Mouse (Mus musculus): ENCODE measurements around the gene Fam166a. TPM values are rescaled to one million over a fixed set of nuclear protein-coding genes. Genes with fewer than 3 reads are reported as not detected.

The Fam166a gene
- polyA plus RNA-seq, 1 experiment from 2014 or later: 0.89 TPM

DNA sequence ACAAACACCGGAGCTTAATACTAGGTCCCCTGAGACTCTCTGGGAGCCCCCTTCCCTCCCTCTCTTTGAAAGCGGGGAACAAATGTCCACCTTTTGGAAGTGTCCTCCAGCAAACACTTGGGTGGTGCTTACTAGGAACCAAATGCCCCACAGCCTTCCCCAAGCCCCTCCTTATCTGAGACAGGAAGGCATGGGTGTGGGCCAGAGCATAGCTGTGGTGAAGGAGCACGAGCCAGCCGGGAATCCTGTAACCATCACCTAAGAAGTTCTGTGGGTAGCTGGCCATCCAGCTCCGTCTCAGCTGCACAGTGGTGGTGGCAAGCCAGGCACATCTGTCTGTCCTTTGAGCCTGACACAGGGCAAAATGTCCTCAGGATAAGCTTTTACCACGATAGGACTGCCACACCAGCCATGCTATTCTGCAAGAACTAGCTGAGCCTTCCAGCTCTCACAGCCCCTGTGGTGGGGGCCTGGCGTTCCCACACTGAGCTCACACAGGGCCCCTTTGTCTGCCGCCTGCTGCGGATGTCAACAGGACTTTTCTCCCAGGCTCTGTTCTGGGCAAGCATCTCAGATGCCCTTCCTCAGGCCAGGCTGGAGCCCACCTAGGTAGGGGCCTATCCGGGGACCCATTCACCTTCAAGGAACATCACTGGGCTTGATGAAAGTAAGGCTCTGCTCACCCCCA is 40.1 kb upstream of the Fam166a start:
- no peaks in the 10 kb centered on the region for H3K36me3 ChIP-seq
- no peaks in the 10 kb centered on the region for H3K27me3 ChIP-seq
- no peaks in the 10 kb centered on the region for H3K9me3 ChIP-seq
- H3K4me1 ChIP-seq (replicated peaks): peaks cover 80% of the 10 kb centered on the region
- no peak for ATAC-seq (ENCODE audit: low read depth)
- WGBS: 15% methylated on average over 10 of the region's 10 CpGs
- H3K4me2 ChIP-seq: peak overlapping the region; percentile 79
- H3K9ac ChIP-seq: peak overlapping the region; percentile 61
- H3K4me3 ChIP-seq: peak overlapping the region; percentile 12
- peak overlapping the region; percentile 91 for H3K27ac ChIP-seq (replicated peaks)

DNA sequence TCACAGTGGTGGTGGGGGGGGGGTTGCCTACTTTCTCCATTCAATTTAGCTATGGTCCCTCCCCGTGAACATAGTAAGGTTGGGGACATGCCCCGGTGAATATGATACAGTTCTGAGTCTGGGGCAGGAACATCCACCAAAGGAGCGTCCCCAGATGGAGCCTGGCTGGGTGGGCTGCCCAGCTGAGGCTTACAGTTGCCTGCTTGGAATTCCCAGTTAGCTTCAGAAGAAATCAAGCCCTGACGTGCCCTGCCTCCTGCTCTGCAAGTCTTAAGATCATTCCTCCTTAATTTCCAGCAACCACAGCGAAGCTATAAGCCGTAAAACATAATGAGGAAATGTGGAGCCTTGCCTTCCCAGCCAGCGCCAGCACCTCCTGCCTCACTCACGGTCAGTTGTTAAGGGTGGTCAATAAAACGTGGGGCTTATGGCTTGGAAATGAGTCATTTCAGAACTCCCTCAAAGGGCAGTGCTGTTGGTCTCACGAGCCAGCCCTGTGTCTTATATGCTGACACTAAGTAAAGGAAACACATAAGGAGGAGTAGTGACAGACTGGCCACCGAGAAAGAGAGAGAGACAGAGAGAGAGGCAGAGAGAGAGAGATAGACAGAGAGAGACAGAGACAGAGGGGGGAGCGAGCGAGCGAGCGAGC is 38.9 kb upstream of the Fam166a start:
- Histone ChIP-seq H3K27ac (replicated peaks) (peak overlapping the region; percentile 91), H3K4me1 (replicated peaks) (peaks cover 93% of the 10 kb centered on the region), H3K36me3 (no peaks in the 10 kb centered on the region), H3K4me3 (peak overlapping the region; percentile 69), H3K9me3 (no peaks in the 10 kb centered on the region), H3K4me2 (peak overlapping the region; percentile 79), H3K27me3 (no peaks in the 10 kb centered on the region), H3K9ac (peak overlapping the region; percentile 63)
- WGBS: 14% methylated on average over 15 of the region's 15 CpGs
- ATAC-seq (ENCODE audit: low read depth): no peak

DNA sequence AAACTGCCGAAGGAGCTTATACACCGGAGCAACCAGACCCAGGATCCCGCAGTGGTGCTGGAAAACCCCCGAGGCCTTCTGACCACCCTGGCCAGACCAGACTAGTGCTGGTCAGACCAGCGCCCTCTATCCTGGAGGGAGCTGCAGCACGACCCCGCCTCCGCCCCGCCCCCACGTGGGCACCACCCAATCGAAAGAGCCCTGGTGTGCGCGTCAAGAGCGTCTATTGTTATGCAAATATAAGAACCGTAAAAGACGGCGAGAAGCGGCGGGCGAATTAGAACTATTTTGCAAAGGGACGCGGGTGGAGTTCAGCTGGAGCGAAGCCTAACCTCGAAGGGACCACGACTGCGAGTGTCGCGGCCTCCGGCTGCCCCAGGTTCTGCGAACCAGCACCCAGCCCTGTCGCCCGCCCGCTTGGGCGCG is 38.1 kb upstream of the Fam166a start, which contains the start of gene Nrarp:
Gene Nrarp (plus strand): TSS at position 281 of the 426 bp plus-strand sequence.
- H3K36me3 ChIP-seq: no peaks in the 10 kb centered on the region
- under 1% methylated on average over 34 of the region's 35 CpGs for WGBS
- ATAC-seq (ENCODE audit: low read depth): peak; percentile 86
- peak within 1 kb of the TSS; percentile 91 for H3K27ac ChIP-seq (replicated peaks)
- peaks cover 93% of the 10 kb centered on the region for H3K4me1 ChIP-seq (replicated peaks)
- H3K4me2 ChIP-seq: peak within 1 kb of the TSS; percentile 79
- no peaks in the 10 kb centered on the region for H3K27me3 ChIP-seq
- peak within 1 kb of the TSS; percentile 78 for H3K9ac ChIP-seq
- H3K4me3 ChIP-seq: peak within 1 kb of the TSS; percentile 69
- no peaks in the 10 kb centered on the region for H3K9me3 ChIP-seq

DNA sequence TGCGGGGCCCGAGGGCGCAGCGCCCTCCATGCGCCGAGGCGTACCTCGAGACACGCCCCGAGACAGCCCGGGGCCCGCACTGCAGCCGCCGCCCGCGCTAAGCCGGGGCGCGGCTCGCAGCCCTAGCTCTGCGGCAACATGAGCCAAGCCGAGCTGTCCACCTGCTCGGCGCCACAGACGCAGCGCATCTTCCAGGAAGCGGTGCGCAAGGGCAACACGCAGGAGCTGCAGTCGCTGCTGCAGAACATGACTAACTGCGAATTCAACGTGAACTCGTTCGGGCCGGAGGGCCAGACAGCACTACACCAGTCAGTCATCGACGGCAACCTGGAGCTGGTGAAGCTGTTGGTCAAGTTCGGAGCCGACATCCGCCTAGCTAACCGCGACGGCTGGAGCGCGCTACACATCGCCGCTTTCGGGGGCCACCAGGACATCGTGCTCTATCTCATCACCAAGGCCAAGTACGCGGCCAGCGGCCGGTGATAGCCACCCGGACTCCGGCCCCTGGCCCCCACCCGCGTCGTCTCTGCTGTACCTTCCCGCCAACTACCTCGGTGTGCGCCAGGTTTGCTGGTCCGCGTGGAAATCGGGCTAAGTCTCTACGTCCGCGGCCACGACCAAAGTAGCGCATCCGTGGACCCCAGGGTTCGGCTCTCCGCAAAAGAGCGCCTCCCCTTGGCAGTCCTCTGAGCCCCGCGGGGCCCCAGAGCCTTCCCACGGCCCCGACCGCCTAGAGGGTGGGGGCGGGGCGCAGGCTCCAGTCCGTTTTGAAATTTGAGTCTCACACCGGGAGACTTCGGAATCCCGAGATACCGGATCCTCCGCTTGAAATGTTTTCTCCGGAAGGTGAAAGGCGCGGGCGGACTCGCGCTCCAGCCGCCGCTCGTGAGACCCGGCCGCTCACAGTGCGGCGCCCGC is 37.3 kb upstream of the Fam166a start:
- no peaks in the 10 kb centered on the region for H3K27me3 ChIP-seq
- ATAC-seq (ENCODE audit: low read depth): peak; percentile 42
- H3K9ac ChIP-seq: peak overlapping the region; percentile 78
- H3K4me1 ChIP-seq (replicated peaks): peaks cover 93% of the 10 kb centered on the region
- under 1% methylated on average over 100 of the region's 100 CpGs for WGBS
- peak overlapping the region; percentile 91 for H3K27ac ChIP-seq (replicated peaks)
- H3K9me3 ChIP-seq: no peaks in the 10 kb centered on the region
- peak overlapping the region; percentile 69 for H3K4me3 ChIP-seq
- no peaks in the 10 kb centered on the region for H3K36me3 ChIP-seq
- peak overlapping the region; percentile 79 for H3K4me2 ChIP-seq

DNA sequence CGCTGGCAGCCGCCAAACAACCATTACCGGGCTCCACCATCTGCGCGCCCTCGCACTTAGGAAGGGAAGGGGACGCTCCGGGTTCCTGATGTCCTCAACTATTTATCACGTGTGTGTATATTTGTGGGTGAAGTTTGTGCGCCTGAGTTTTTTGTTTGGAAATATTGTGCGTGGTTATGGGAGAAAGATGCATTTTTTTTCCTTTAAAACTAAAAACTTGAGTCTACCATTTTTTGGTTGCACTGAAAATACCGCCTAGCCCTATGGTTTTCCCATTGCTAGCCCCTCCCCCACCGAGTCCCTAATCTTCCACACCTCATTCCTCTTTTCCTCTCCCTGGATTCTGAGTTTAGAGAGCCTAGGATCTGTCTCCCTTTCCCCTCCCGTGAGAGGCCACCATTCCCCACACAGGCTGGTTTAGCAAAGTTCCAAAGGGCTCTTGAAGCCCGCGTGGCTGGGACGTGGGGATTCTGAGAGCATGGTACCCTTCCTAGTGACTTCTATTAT is 36.6 kb upstream of the Fam166a start:
- Histone ChIP-seq H3K27me3 (no peaks in the 10 kb centered on the region), H3K27ac (replicated peaks) (peak overlapping the region; percentile 91), H3K9ac (peak overlapping the region; percentile 78), H3K4me2 (peak overlapping the region; percentile 79), H3K4me1 (replicated peaks) (peaks cover 92% of the 10 kb centered on the region), H3K36me3 (no peaks in the 10 kb centered on the region), H3K4me3 (peak overlapping the region; percentile 69), H3K9me3 (no peaks in the 10 kb centered on the region)
- no peak for ATAC-seq (ENCODE audit: low read depth)
- WGBS: 0% methylated on average over 17 of the region's 17 CpGs

DNA sequence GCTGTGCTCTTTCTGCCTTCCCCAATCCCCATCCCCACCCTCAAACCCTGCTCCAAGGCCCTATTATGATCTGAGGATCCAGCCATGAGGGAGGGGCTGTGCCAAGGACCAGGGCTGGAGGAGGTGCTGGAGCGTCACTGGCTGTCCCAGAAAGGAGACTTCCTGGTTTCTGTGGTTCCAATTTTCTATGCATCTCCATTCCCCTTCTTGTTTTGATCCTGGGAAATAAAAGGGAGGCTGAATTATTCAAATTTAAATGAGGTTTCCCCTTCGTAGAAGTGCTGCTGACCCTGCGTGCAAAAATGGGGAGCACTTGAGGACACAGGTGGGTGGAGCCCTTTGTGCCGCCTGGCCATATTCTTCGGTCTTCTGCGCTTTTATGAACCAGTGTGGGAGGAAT is 35.9 kb upstream of the Fam166a start:
- ATAC-seq (ENCODE audit: low read depth): no peak
- H3K4me3 ChIP-seq: peak overlapping the region; percentile 69
- peak overlapping the region; percentile 79 for H3K4me2 ChIP-seq
- peak overlapping the region; percentile 78 for H3K9ac ChIP-seq
- H3K9me3 ChIP-seq: no peaks in the 10 kb centered on the region
- no peaks in the 10 kb centered on the region for H3K36me3 ChIP-seq
- WGBS: 6% methylated on average over 6 of the region's 6 CpGs
- peaks cover 85% of the 10 kb centered on the region for H3K4me1 ChIP-seq (replicated peaks)
- peak overlapping the region; percentile 91 for H3K27ac ChIP-seq (replicated peaks)
- no peaks in the 10 kb centered on the region for H3K27me3 ChIP-seq

DNA sequence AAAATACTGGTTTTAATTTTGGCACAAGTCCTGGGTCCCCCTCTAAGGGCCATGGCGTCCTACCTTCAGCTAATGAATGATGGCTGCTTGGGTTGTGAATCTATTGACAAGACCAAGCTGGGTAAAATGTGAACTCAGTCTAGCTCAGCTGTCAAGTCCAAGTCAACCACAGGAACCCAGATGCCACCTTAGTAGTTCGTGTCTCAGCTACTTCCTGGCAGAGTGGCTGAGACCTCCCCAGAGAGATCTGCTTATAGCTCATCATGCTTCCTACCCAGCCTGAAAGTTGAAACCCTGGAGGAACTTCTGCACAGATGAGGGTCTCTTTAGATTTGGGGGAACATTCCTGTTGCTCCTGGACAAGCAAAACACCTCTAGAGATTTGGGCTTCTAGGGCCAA is 35.2 kb upstream of the Fam166a start:
- H3K4me1 ChIP-seq (replicated peaks): peaks cover 78% of the 10 kb centered on the region
- no peaks in the 10 kb centered on the region for H3K27me3 ChIP-seq
- WGBS: 46% methylated on average over 2 of the region's 2 CpGs
- peak overlapping the region; percentile 78 for H3K9ac ChIP-seq
- peak overlapping the region; percentile 95 for H3K27ac ChIP-seq (replicated peaks)
- H3K4me2 ChIP-seq: peak overlapping the region; percentile 79
- H3K4me3 ChIP-seq: peak overlapping the region; percentile 69
- ATAC-seq (ENCODE audit: low read depth): no peak
- no peaks in the 10 kb centered on the region for H3K9me3 ChIP-seq
- H3K36me3 ChIP-seq: no peaks in the 10 kb centered on the region

DNA sequence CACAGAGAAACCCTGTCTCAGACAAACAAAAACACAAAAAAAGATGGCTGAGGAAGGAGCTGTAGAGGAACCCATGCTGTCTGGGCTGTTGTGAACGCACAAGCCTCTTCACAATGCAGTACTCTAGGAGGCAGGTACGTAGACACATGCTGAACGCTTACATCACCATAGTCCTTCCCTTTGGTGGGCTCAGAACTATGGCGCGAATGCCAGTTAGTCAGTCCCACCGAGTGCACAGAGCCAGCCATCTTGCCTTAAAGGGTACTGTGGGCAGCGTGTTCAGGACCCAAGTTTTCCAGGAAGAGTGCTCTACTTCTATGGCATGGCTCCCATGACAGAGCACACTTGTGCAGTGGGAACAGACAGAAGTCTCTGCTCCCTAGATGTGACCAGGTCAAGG is 34.0 kb upstream of the Fam166a start:
- peak overlapping the region; percentile 95 for H3K27ac ChIP-seq (replicated peaks)

DNA sequence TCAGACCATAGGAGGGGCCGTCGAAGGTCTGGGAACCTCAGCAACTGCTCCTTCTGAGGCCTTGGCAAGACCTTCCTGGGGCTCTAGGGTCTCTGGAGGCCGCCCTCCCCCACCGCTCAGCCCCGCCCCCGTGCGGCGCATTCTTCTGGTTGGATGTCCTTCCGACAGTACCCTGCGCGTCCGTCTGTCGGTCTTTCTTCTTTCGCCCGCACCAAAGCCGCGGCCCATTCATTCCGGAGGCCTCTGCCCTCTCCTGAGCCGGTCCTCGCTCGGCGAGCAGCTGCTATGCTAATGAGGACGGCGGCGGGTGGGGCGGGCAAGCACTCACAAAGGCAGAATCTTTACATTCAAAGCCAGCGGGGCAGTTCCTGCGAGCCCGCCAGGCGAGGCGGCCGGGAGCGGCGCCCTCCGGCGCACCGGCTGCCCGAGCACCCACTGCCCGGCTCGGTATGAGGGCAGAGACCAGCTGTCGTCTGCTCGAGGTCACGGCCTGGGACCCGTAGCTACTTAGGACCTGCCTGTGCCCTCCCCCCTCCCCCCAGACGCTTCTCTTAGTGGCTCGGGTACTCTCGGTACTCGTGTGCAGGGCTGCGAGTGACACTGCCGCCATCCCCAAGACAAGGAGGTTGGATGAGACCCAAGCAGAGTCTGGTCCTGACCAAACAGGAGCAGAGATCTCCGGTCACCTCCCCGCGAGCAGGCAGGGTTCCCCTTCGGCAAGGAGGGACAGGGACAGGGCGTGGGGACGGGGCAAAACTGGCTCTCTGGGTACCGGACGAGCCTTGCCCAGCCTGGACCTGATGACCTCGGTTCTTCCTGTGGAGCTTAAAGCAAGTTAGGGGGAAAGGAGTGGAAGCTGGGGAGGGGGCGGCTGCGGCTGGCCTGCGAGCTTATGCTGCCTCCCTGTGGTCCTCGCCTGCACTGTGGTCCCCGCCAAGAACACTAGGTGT is 32.6 kb upstream of the Fam166a start:
- peak overlapping the region; percentile 81 for H3K9ac ChIP-seq
- H3K4me1 ChIP-seq (replicated peaks): peaks cover 58% of the 10 kb centered on the region
- peak; percentile 74 for ATAC-seq (ENCODE audit: low read depth)
- WGBS: under 1% methylated on average over 64 of the region's 64 CpGs
- peak overlapping the region; percentile 95 for H3K27ac ChIP-seq (replicated peaks)
- H3K4me2 ChIP-seq: peak overlapping the region; percentile 79
- H3K4me3 ChIP-seq: peak overlapping the region; percentile 51
- H3K9me3 ChIP-seq: no peaks in the 10 kb centered on the region
- H3K27me3 ChIP-seq: no peaks in the 10 kb centered on the region
- H3K36me3 ChIP-seq: no peaks in the 10 kb centered on the region

More for the DNA sequence above, 34.0 kb upstream of the Fam166a start:
- Histone ChIP-seq H3K9me3 (no peaks in the 10 kb centered on the region), H3K4me3 (no peak overlapping the region), H3K4me2 (peak overlapping the region; percentile 79), H3K36me3 (no peaks in the 10 kb centered on the region), H3K4me1 (replicated peaks) (peaks cover 67% of the 10 kb centered on the region), H3K27me3 (no peaks in the 10 kb centered on the region), H3K9ac (no peak overlapping the region)
- 88% methylated on average over 7 of the region's 7 CpGs for WGBS
- ATAC-seq (ENCODE audit: low read depth): no peak

DNA sequence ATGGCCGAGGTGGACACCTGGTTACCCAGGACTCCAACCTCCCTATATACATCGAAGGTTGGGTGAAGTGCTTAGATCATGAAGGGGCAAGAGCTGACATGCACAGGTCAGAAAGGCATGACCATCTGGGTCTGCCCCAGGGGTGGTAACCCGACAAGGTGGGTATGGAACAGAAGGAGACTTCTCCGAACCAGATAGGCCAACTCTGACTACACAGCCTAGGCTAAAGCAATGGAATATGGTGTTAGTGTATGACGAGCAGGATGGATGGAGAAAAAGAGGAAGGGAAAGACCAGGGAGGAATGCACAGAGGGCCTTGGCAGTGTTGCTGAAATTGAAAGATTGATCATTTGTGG is 32.0 kb upstream of the Fam166a start:
- WGBS: 31% methylated on average over 5 of the region's 5 CpGs
- H3K4me1 ChIP-seq (replicated peaks): peaks cover 53% of the 10 kb centered on the region
- peak overlapping the region; percentile 95 for H3K27ac ChIP-seq (replicated peaks)
- ATAC-seq (ENCODE audit: low read depth): no peak; the same call in 1 of the 2 replicates
- H3K36me3 ChIP-seq: no peaks in the 10 kb centered on the region
- H3K27me3 ChIP-seq: no peaks in the 10 kb centered on the region
- H3K9me3 ChIP-seq: no peaks in the 10 kb centered on the region
- peak overlapping the region; percentile 79 for H3K4me2 ChIP-seq
- peak overlapping the region; percentile 81; the same call in 1 of the 2 replicates for H3K9ac ChIP-seq
- H3K4me3 ChIP-seq: peak overlapping the region; percentile 51

DNA sequence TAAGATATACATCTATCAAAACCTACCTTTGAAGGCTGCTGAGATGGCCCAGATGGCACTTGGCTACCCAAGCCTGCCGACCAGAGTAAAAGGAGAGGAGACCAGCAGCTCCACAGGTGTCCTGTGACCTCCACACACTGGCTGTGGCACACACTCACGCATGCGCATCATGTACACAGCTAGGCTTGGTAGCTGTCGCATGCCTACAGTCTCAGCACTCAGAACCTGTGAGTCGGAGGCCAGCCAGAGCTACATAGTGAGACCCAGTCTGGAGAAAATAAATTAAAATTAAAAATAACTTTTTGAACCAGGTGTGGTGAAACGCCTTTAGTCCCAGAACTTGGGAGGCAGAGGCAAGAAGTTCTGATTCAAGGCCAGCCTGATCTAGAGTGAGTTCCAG is 30.7 kb upstream of the Fam166a start:
- Histone ChIP-seq H3K9me3 (no peaks in the 10 kb centered on the region), H3K27ac (replicated peaks) (no peak overlapping the region), H3K36me3 (no peaks in the 10 kb centered on the region), H3K4me1 (replicated peaks) (peaks cover 40% of the 10 kb centered on the region), H3K9ac (no peak overlapping the region), H3K4me3 (no peak overlapping the region), H3K4me2 (no peak overlapping the region), H3K27me3 (no peaks in the 10 kb centered on the region)
- no peak for ATAC-seq (ENCODE audit: low read depth)
- 80% methylated on average over 6 of the region's 6 CpGs for WGBS

Data from neural tube, embryonic 13.5 days (tissue).